Mouse (Mus musculus) forebrain, postnatal 0 days (tissue): ENCODE measurements at regions not wholly inside any gene's neighbourhood (a gene's known extent, or its start where the extent isn't known, plus 50 kb on each side); places are given as distances from the start of the nearest gene placed in this dataset.

Source experiments
- ATAC-seq: fragments of 200-750 bp; cut with Nextera tagmentation; 2 replicates; pipeline ENCODE4 v1.8.0; 2017; ENCODE audit warnings: mild to moderate bottlenecking, moderate library complexity
- DNase-seq: peaks from one replicate; pipeline ENCODE4 v3.0.0-alpha.2; 2015
- H3K27ac ChIP-seq: fragments of 300-500 bp; sonication (generic); 2 replicates; pipeline ENCODE4 v1.5.1; 2014; ENCODE audit warnings: low read depth, mild to moderate bottlenecking, antibody characterized with exemption, low read length, moderate library complexity, mixed read lengths
- H3K27me3 ChIP-seq: fragments of 300-500 bp; sonication (generic); 2 replicates; pipeline ENCODE4 v1.6.1; 2014; ENCODE audit warnings: mild to moderate bottlenecking, low read length, mixed read lengths; ENCODE audit not compliant: insufficient read depth
- H3K36me3 ChIP-seq: fragments of 300-500 bp; sonication (generic); 2 replicates; pipeline ENCODE4 v1.6.1; 2014; ENCODE audit warnings: mild to moderate bottlenecking, moderate library complexity; ENCODE audit not compliant: insufficient read depth
- H3K4me1 ChIP-seq: fragments of 300-500 bp; sonication (generic); 2 replicates; pipeline ENCODE4 v1.6.1; 2014; ENCODE audit warnings: antibody characterized with exemption; ENCODE audit not compliant: insufficient read depth
- H3K4me2 ChIP-seq: fragments of 300-500 bp; sonication (generic); 2 replicates; pipeline ENCODE4 v1.6.1; 2014; ENCODE audit warnings: low read depth, mild to moderate bottlenecking, moderate library complexity
- H3K4me3 ChIP-seq: fragments of 300-500 bp; sonication (generic); 2 replicates; pipeline ENCODE4 v1.5.1; 2014; ENCODE audit warnings: low read depth, low read length, mixed read lengths
- H3K9ac ChIP-seq: fragments of 300-500 bp; sonication (generic); 2 replicates; pipeline ENCODE4 v1.6.1; 2014; ENCODE audit warnings: mild to moderate bottlenecking
- H3K9me3 ChIP-seq: fragments of 300-500 bp; sonication (generic); 2 replicates; pipeline ENCODE4 v1.6.1; 2016; ENCODE audit warnings: low read length
- CTCF ChIP-seq: sonication (generic); IDR thresholded peaks from 2 replicates; pipeline ENCODE4 v1.5.1; 2016; ENCODE audit warnings: antibody characterized with exemption, control low read depth, low read depth
- WGBS: fragments of 180-500 bp; shearing (Covaris S2); extraction: QIAGEN DNeasy Blood & Tissue Kit; methylation state at CpG from one replicate; pipeline ENCODE4 v1.1.7; 2014; 5-methylcytosine and 5-hydroxymethylcytosine counted together

DNA sequence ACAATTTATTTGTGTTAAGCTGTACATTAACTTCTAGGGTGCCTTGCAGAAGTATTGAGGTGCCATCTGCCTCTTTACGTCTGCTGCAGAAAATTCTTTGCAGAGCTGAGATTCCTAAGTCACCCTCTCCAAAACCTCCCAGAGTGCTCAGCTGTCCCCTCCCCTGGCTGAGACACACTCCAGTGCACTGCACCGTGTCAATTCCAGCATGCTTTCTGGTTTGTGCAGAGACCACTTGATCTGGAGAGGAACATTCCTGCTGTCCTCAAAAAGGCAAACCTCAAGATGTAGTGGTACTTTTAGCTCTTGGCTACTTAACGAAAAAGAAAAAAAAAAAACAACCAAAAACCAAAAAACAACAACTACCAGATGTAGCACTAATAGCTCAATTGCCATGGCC is 145.2 kb upstream of the Krr1 start:
- H3K27ac ChIP-seq: no peak overlapping the region
- no peak overlapping the region for H3K4me3 ChIP-seq
- ATAC-seq: no peak
- DNase-seq: no peak
- no peaks in the 10 kb centered on the region for H3K9me3 ChIP-seq
- H3K4me1 ChIP-seq: 0 out of 2 replicates have a peak, but pooled peaks cover 4% of the 10 kb centered on the region
- H3K4me2 ChIP-seq: no peak overlapping the region
- no peak for TF ChIP-seq CTCF
- WGBS: 73% methylated on average over 3 of the region's 3 CpGs
- H3K27me3 ChIP-seq: no peaks in the 10 kb centered on the region
- H3K36me3 ChIP-seq: no peaks in the 10 kb centered on the region
- H3K9ac ChIP-seq: no peak overlapping the region

DNA sequence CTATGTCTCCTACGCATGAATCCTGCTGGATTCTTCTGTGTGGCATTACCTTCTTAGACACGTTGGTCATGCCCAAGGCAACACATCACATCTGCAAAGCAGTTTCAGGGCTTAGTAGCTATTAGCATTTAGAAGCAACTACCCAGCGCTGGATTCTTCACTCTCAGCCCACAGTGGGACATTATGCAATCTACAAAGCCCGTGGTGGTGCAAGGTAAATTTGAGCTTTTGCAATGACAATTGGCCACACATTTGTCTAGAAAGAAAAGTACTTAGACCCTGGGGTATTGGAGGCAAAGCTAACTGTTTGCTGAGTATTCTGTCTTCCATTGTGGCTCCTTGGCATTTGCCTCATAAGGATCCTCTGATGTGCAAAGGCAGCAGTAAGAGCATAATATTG is 144.5 kb upstream of the Krr1 start:
- no peaks in the 10 kb centered on the region for H3K27me3 ChIP-seq
- H3K27ac ChIP-seq: no peak overlapping the region
- no peak for DNase-seq
- no peaks in the 10 kb centered on the region for H3K9me3 ChIP-seq
- no peak overlapping the region for H3K4me3 ChIP-seq
- no peaks in the 10 kb centered on the region for H3K36me3 ChIP-seq
- 0 out of 2 replicates have a peak, but pooled peaks cover 4% of the 10 kb centered on the region for H3K4me1 ChIP-seq
- ATAC-seq: no peak
- TF ChIP-seq CTCF: no peak
- H3K9ac ChIP-seq: no peak overlapping the region
- WGBS: 89% methylated on average over 4 of the region's 4 CpGs
- no peak overlapping the region for H3K4me2 ChIP-seq

DNA sequence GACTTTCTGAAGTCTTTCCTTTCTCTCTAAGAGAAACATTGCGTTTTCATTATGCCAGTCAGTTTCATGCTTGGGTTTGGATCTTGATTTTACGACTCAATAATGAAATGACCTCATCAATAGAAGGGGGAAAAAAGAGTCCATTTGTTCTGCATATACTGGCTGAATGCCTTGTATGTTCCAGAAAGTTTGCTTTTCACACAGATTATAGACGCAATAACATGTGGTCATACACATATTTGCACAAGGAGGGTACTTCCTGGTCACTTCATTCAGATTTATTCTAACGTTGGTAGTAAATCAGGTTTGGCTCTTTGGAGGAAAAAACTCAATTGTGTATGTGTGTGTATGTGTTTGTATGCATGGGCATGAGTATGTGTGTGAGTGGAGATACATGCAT is 143.9 kb upstream of the Krr1 start:
- ATAC-seq (no peak), DNase-seq (no peak)
- Histone ChIP-seq H3K36me3 (no peaks in the 10 kb centered on the region), H3K9me3 (no peaks in the 10 kb centered on the region), H3K9ac (no peak overlapping the region), H3K27ac (no peak overlapping the region), H3K4me2 (no peak overlapping the region), H3K4me1 (0 out of 2 replicates have a peak, but pooled peaks cover 4% of the 10 kb centered on the region), H3K4me3 (no peak overlapping the region), H3K27me3 (no peaks in the 10 kb centered on the region)
- 93% methylated on average over 4 of the region's 4 CpGs for WGBS
- TF ChIP-seq CTCF: no peak

- no peak overlapping the region for H3K4me3 ChIP-seq
- no peak overlapping the region for H3K27ac ChIP-seq
- DNase-seq (no peak), ATAC-seq (no peak)
- 0 out of 2 replicates have a peak, but pooled peaks cover 4% of the 10 kb centered on the region for H3K4me1 ChIP-seq
- 41% methylated on average over 2 of the region's 2 CpGs for WGBS
- H3K9ac ChIP-seq: no peak overlapping the region
- no peaks in the 10 kb centered on the region for H3K27me3 ChIP-seq
- H3K4me2 ChIP-seq: no peak overlapping the region
- H3K9me3 ChIP-seq: no peaks in the 10 kb centered on the region
- H3K36me3 ChIP-seq: no peaks in the 10 kb centered on the region
- no peak for TF ChIP-seq CTCF
Observed at GRCm38 (mm10) chr10:111829291-111829690, 143.2 kb upstream of the Krr1 start.

DNA sequence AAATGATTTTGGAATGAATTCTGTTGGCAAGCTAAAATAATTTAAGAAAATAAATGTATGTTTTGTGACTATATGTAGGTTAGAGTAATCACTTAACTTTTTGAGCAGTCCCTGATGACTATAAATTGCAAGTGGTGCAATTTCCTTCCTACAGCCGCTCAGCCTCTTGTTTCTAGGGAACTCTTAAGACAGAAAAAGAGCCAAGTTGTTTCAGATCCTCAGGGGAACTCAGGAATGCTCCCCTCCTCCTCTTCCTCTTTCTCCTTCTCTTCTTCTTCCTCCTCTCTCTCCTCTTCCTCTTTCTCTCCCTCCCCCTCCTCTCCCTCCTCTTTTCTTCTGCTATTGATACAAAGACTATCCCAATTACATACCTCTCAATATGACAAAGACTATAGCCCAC is 141.4 kb upstream of the Krr1 start:
- Histone ChIP-seq H3K27me3 (no peaks in the 10 kb centered on the region), H3K4me2 (no peak overlapping the region), H3K9me3 (no peaks in the 10 kb centered on the region), H3K4me1 (0 out of 2 replicates have a peak, but pooled peaks cover 4% of the 10 kb centered on the region), H3K27ac (no peak overlapping the region), H3K9ac (no peak overlapping the region), H3K4me3 (no peak overlapping the region), H3K36me3 (no peaks in the 10 kb centered on the region)
- no peak for TF ChIP-seq CTCF
- WGBS: 83% methylated on average over 1 of the region's 1 CpGs
- no peak for DNase-seq
- no peak for ATAC-seq

DNA sequence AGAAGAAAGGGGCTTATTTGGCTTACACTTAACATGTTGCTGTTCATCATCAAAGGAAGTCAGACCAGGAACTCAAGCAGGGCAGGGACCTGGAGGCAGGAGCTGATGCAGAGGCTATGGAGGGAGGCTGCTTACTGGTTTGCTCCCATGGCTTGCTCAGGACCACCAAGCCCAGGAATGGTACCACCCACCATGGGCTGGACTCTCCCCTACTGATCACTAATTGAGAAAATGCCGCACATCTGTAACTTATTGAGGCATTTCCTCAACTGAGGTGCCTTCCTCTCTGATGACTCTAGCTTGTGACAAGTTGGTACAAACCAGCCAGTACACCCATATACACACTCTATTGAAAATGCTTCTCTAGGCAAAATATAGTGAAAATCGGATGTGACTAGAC is 138.9 kb upstream of the Krr1 start:
- no peak overlapping the region for H3K4me2 ChIP-seq
- H3K36me3 ChIP-seq: no peaks in the 10 kb centered on the region
- DNase-seq (no peak), ATAC-seq (no peak)
- H3K4me3 ChIP-seq: no peak overlapping the region
- no peak overlapping the region for H3K27ac ChIP-seq
- H3K9me3 ChIP-seq: no peaks in the 10 kb centered on the region
- H3K27me3 ChIP-seq: no peaks in the 10 kb centered on the region
- no peaks in the 10 kb centered on the region for H3K4me1 ChIP-seq
- no peak overlapping the region for H3K9ac ChIP-seq
- TF ChIP-seq CTCF: no peak
- WGBS: 94% methylated on average over 2 of the region's 2 CpGs

DNA sequence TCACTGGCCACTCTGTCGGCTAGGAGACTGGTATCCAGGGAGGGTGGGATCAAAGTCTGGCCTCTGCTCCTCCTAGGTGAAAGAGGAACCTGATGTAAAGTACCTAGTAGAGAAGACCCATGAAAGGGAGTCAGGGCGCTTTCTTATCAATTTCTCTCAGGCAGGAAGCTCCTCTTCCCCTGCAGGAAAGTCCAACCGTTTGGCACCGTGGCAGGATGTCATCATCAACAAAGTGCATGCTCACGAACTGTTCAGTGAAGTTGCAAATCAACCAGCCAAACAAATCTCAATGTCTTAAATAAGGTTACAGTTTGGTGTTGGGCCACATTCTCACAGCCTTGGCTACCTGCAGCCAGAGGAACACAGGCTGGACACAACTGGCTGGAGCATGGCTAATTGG is 138.2 kb upstream of the Krr1 start:
- H3K27ac ChIP-seq: no peak overlapping the region
- WGBS: 75% methylated on average over 5 of the region's 5 CpGs
- no peak overlapping the region for H3K9ac ChIP-seq
- H3K9me3 ChIP-seq: no peaks in the 10 kb centered on the region
- ATAC-seq (no peak), DNase-seq (no peak)
- H3K4me2 ChIP-seq: no peak overlapping the region
- H3K27me3 ChIP-seq: no peaks in the 10 kb centered on the region
- no peak overlapping the region for H3K4me3 ChIP-seq
- H3K4me1 ChIP-seq: no peaks in the 10 kb centered on the region
- H3K36me3 ChIP-seq: no peaks in the 10 kb centered on the region
- no peak for TF ChIP-seq CTCF
